Comparison of ENCODE assay signal across 27 mouse cellular contexts in the genomic region with DNA sequence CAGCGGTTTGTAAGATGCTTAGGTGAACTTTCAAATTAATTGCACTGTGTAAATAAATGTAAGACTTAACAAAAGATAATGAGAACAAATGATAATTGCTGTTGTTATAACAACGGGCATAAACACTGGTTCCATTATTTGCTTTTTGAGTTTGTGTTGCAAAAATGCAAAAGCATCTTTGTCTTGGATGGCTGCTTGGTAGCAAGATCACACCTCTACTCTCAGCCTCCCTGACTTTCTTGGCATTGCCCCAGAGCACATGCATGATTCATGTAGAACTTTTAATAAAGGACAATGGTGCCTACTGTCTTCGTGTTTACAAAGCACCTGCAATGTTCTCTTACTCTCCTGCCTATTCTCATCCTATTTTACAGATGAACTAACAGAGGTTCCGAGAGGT.
DNase-seq lines count a peak whose midpoint lies in the region; ATAC-seq and TF ChIP-seq lines count a peak whose summit lies in the region.
"Had no signal": no experiment of that assay in that cellular context is flagged by ENCODE, and none has a peak within 500 bp of the region (broad histone marks: within the 10 kb centered on the region; RNA-seq: fewer than 3 reads in every experiment).

No protein-coding gene starts in this region.

- WGBS in forebrain, embryonic 14.5 days = 18% methylated on average over 4 of the region's 4 CpGs
- WGBS in forebrain, embryonic 11.5 days = 46% methylated on average over 4 of the region's 4 CpGs
- 59% methylated on average over 4 of the region's 4 CpGs for WGBS in midbrain, embryonic 14.5 days
- WGBS in midbrain, postnatal 0 days = 51% methylated on average over 4 of the region's 4 CpGs

- no peak for TF ChIP-seq CTCF in midbrain, postnatal 0 days (IDR thresholded peaks at IDR 0.05)

- peak; percentile 47 for DNase-seq in forebrain, embryonic 14.5 days (ENCODE audit: low spot score)
- DNase-seq in forebrain, embryonic 11.5 days (ENCODE audit: low spot score) = no peak
- DNase-seq in midbrain, embryonic 14.5 days = peak; percentile 35
- no peak for DNase-seq in midbrain, postnatal 0 days (ENCODE audit: low spot score)
- DNase-seq in brain, adult 2 months (ENCODE audit: low read depth, low spot score) = peak; percentile 64
- no peak for DNase-seq in heart, adult 18-20 months
- DNase-seq in urinary bladder, postnatal 14 days (ENCODE audit: low spot score) = no peak
- DNase-seq: adrenal gland, adult 2 months; adrenal gland, postnatal 14 days; B cell, adult 2 months; cerebellum, postnatal 36 days; embryo, embryonic 11 days; gastrocnemius, postnatal 10 days; gastrocnemius, postnatal 36 days; heart, postnatal 10 days; heart, postnatal 36 days had no signal

- no peaks in the 10 kb centered on the region for H3K36me3 ChIP-seq in forebrain, embryonic 14.5 days (ENCODE audit: control insufficient read depth, insufficient read depth, low read length)
- no peaks in the 10 kb centered on the region for H3K36me3 ChIP-seq in forebrain, embryonic 11.5 days (ENCODE audit: control insufficient read depth, insufficient read depth, low read length)
- no peaks in the 10 kb centered on the region for H3K36me3 ChIP-seq in midbrain, embryonic 14.5 days (ENCODE audit: control insufficient read depth, insufficient read depth, low read length)
- H3K36me3 ChIP-seq in midbrain, postnatal 0 days (ENCODE audit: insufficient read depth, low read length) = no peaks in the 10 kb centered on the region
- H3K36me3 ChIP-seq: embryonic facial prominence, embryonic 10.5 days; embryonic facial prominence, embryonic 13.5 days; forebrain, embryonic 15.5 days; G1E; heart, embryonic 12.5 days; heart, embryonic 15.5 days; hindbrain, embryonic 10.5 days had no signal

- H3K27me3 ChIP-seq in forebrain, embryonic 14.5 days (replicated peaks; ENCODE audit: control insufficient read depth, insufficient read depth, low read length) = no peaks in the 10 kb centered on the region
- no peaks in the 10 kb centered on the region for H3K27me3 ChIP-seq in forebrain, embryonic 11.5 days (ENCODE audit: control insufficient read depth, insufficient read depth, low read length)
- H3K27me3 ChIP-seq in midbrain, embryonic 14.5 days (ENCODE audit: control insufficient read depth, insufficient read depth, low read length) = no peaks in the 10 kb centered on the region
- H3K27me3 ChIP-seq in midbrain, postnatal 0 days (ENCODE audit: insufficient read depth, low read length) = no peaks in the 10 kb centered on the region
- H3K27me3 ChIP-seq: CH12.LX; embryonic facial prominence, embryonic 13.5 days; forebrain, embryonic 15.5 days; heart, embryonic 12.5 days; heart, embryonic 15.5 days had no signal

- no peak overlapping the region for H3K4me3 ChIP-seq in forebrain, embryonic 14.5 days (ENCODE audit: low read depth, low read length)
- no peak overlapping the region for H3K4me3 ChIP-seq in forebrain, embryonic 11.5 days (ENCODE audit: low read depth, low read length)
- H3K4me3 ChIP-seq in midbrain, embryonic 14.5 days (replicated peaks; ENCODE audit: low read depth, low read length) = no peak overlapping the region
- no peak overlapping the region for H3K4me3 ChIP-seq in midbrain, postnatal 0 days (ENCODE audit: low read depth, low read length)
- H3K4me3 ChIP-seq: embryonic facial prominence, embryonic 10.5 days; embryonic facial prominence, embryonic 13.5 days; erythroblast, embryonic 14.5 days; forebrain, embryonic 15.5 days; heart, embryonic 12.5 days; heart, embryonic 15.5 days; hindbrain, embryonic 10.5 days had no signal

- H3K27ac ChIP-seq in forebrain, embryonic 14.5 days (ENCODE audit: low read depth, low read length) = no peak overlapping the region
- no peak overlapping the region for H3K27ac ChIP-seq in forebrain, embryonic 11.5 days (ENCODE audit: low read depth, low read length)
- no peak overlapping the region for H3K27ac ChIP-seq in midbrain, embryonic 14.5 days (replicated peaks; ENCODE audit: low read depth, low read length)
- no peak overlapping the region for H3K27ac ChIP-seq in midbrain, postnatal 0 days (ENCODE audit: low read depth, low read length)
- H3K27ac ChIP-seq: embryonic facial prominence, embryonic 10.5 days; embryonic facial prominence, embryonic 13.5 days; forebrain, embryonic 15.5 days; heart, embryonic 15.5 days; hindbrain, embryonic 10.5 days; hindbrain, embryonic 14.5 days had no signal

- peaks cover 5% of the 10 kb centered on the region; the same call in 1 of the 2 replicates for H3K4me1 ChIP-seq in forebrain, embryonic 14.5 days (ENCODE audit: control insufficient read depth, insufficient read depth, low read length)
- no peaks in the 10 kb centered on the region for H3K4me1 ChIP-seq in forebrain, embryonic 11.5 days (replicated peaks; ENCODE audit: control insufficient read depth, insufficient read depth, low read length)
- H3K4me1 ChIP-seq in midbrain, embryonic 14.5 days (ENCODE audit: control insufficient read depth, insufficient read depth, low read length) = no peaks in the 10 kb centered on the region
- H3K4me1 ChIP-seq in midbrain, postnatal 0 days (ENCODE audit: insufficient read depth, low read length) = no peaks in the 10 kb centered on the region; the same call in 1 of the 2 replicates
- H3K4me1 ChIP-seq: embryonic facial prominence, embryonic 10.5 days; embryonic facial prominence, embryonic 13.5 days; heart, embryonic 15.5 days had no signal

- H3K9me3 ChIP-seq in forebrain, embryonic 14.5 days (replicated peaks; ENCODE audit: control insufficient read depth, low read length) = no peaks in the 10 kb centered on the region
- no peaks in the 10 kb centered on the region for H3K9me3 ChIP-seq in forebrain, embryonic 11.5 days (ENCODE audit: control insufficient read depth, low read length)
- no peaks in the 10 kb centered on the region for H3K9me3 ChIP-seq in midbrain, embryonic 14.5 days (ENCODE audit: control insufficient read depth, low read length)
- no peaks in the 10 kb centered on the region for H3K9me3 ChIP-seq in midbrain, postnatal 0 days (ENCODE audit: low read length)
- H3K9me3 ChIP-seq: embryonic facial prominence, embryonic 10.5 days; embryonic facial prominence, embryonic 13.5 days; forebrain, embryonic 15.5 days; heart, embryonic 12.5 days; heart, embryonic 15.5 days; hindbrain, embryonic 10.5 days had no signal

- no peak for ATAC-seq in forebrain, embryonic 14.5 days
- ATAC-seq in forebrain, embryonic 11.5 days (replicated peaks; ENCODE audit: low FRiP score) = no peak
- no peak for ATAC-seq in midbrain, embryonic 14.5 days (ENCODE audit: low FRiP score, low TSS enrichment)
- ATAC-seq in midbrain, postnatal 0 days (ENCODE audit: low FRiP score) = no peak
- ATAC-seq: forebrain, embryonic 15.5 days; intestine, postnatal 0 days had no signal

- no peak overlapping the region for H3K4me2 ChIP-seq in forebrain, embryonic 14.5 days (ENCODE audit: low read length)
- H3K4me2 ChIP-seq in forebrain, embryonic 11.5 days (ENCODE audit: low read depth, low read length, severe bottlenecking) = no peak overlapping the region
- no peak overlapping the region for H3K4me2 ChIP-seq in midbrain, embryonic 14.5 days (ENCODE audit: low read length)
- no peak overlapping the region for H3K4me2 ChIP-seq in midbrain, postnatal 0 days (ENCODE audit: low read depth, low read length, poor library complexity, severe bottlenecking)
- H3K4me2 ChIP-seq: embryonic facial prominence, embryonic 13.5 days; forebrain, embryonic 15.5 days; heart, embryonic 12.5 days; heart, embryonic 15.5 days; hindbrain, embryonic 14.5 days had no signal

- no peak overlapping the region for H3K9ac ChIP-seq in forebrain, embryonic 14.5 days (ENCODE audit: low read length)
- no peak overlapping the region for H3K9ac ChIP-seq in forebrain, embryonic 11.5 days (ENCODE audit: low read length)
- no peak overlapping the region for H3K9ac ChIP-seq in midbrain, embryonic 14.5 days (replicated peaks; ENCODE audit: low read length)
- H3K9ac ChIP-seq in midbrain, postnatal 0 days (replicated peaks; ENCODE audit: low read length, poor library complexity, severe bottlenecking) = no peak overlapping the region
- H3K9ac ChIP-seq: embryonic facial prominence, embryonic 13.5 days; forebrain, embryonic 15.5 days; heart, embryonic 12.5 days; heart, embryonic 15.5 days; hindbrain, embryonic 14.5 days had no signal

Comparison
In these comparisons a context has a peak if more than half of its experiments do, and no peak if none do; other contexts are left out.
1. DNase-seq: peak in forebrain, embryonic 14.5 days (single experiment), midbrain, embryonic 14.5 days (single experiment) and brain, adult 2 months (single experiment); none in forebrain, embryonic 11.5 days (single experiment), midbrain, postnatal 0 days (single experiment), heart, adult 18-20 months (0 of 2) and urinary bladder, postnatal 14 days (single experiment).